Mouse (Mus musculus) heart, embryonic 14.5 days (tissue): ENCODE data around the gene Adamts12. TPM values are rescaled to one million over a fixed set of nuclear protein-coding genes. Genes with fewer than 3 reads are reported as not detected.

Source experiments
- ATAC-seq: fragments of 200-750 bp; cut with Nextera tagmentation; 2 replicates; pipeline ENCODE4 v1.8.0; 2017; ENCODE audit warnings: low read depth, moderate TSS enrichment; ENCODE audit not compliant: insufficient number of reproducible peaks, insufficient read depth, low FRiP score
- H3K27ac ChIP-seq, 2 experiments: fragments of 200-500 bp in 1 of 2; fragments of 300-500 bp in 1 of 2; sonication (generic) in 1 of 2; replicated peaks in 1 of 2; 2 replicates each; pipeline ENCODE4 v1.5.1; 2012 to 2014; ENCODE audit warnings: low read depth in 2 of 2, low read length in 2 of 2, control low read depth in 1 of 2, mild to moderate bottlenecking in 1 of 2, mixed read lengths in 1 of 2; ENCODE audit not compliant: control insufficient read depth in 1 of 2, insufficient read depth in 1 of 2
- H3K27me3 ChIP-seq: fragments of 300-500 bp; sonication (generic); 2 replicates; pipeline ENCODE4 v1.6.1; 2014; ENCODE audit warnings: mild to moderate bottlenecking, low read length, control low read depth; ENCODE audit not compliant: control insufficient read depth, insufficient read depth
- H3K36me3 ChIP-seq: fragments of 300-500 bp; sonication (generic); 2 replicates; pipeline ENCODE4 v1.6.1; 2014; ENCODE audit warnings: mild to moderate bottlenecking, control low read depth, low read length, mixed read lengths; ENCODE audit not compliant: control insufficient read depth, insufficient read depth
- H3K4me1 ChIP-seq, 2 experiments: fragments of 200-500 bp in 1 of 2; fragments of 300-500 bp in 1 of 2; sonication (generic) in 1 of 2; 2 replicates each; pipeline ENCODE4 v1.6.1; 2012 to 2014; ENCODE audit warnings: low read length in 2 of 2, control low read depth in 1 of 2, mixed read lengths in 1 of 2; ENCODE audit not compliant: control insufficient read depth in 2 of 2, insufficient read depth in 2 of 2
- H3K4me2 ChIP-seq: fragments of 300-500 bp; sonication (generic); 2 replicates; pipeline ENCODE4 v1.6.1; 2014; ENCODE audit warnings: mild to moderate bottlenecking, low read length
- H3K4me3 ChIP-seq, 2 experiments: fragments of 200-500 bp in 1 of 2; fragments of 300-500 bp in 1 of 2; sonication (generic) in 1 of 2; 2 replicates each; pipeline ENCODE4 v1.5.1; 2012 to 2014; ENCODE audit warnings: low read length in 2 of 2, mild to moderate bottlenecking in 2 of 2, control low read depth in 1 of 2, low read depth in 1 of 2, moderate library complexity in 1 of 2; ENCODE audit not compliant: control insufficient read depth in 1 of 2, insufficient read depth in 1 of 2
- H3K9ac ChIP-seq: fragments of 300-500 bp; sonication (generic); 2 replicates; pipeline ENCODE4 v1.6.1; 2014; ENCODE audit warnings: mild to moderate bottlenecking, low read length
- H3K9me3 ChIP-seq: fragments of 300-500 bp; sonication (generic); 2 replicates; pipeline ENCODE4 v1.6.1; 2016; ENCODE audit warnings: low read length, control low read depth; ENCODE audit not compliant: control insufficient read depth
- WGBS: fragments of 180-500 bp; shearing (Covaris S2); extraction: QIAGEN DNeasy Blood & Tissue Kit; methylation state at CpG from one replicate; pipeline ENCODE4 v1.1.7; 2014; 5-methylcytosine and 5-hydroxymethylcytosine counted together
- polyA plus RNA-seq: library from polyadenylated mRNA; unstranded; fragments of >200 nt; fragmentation: Nextera tagmentation; extraction: Ambion mirVana; gene quantifications from 2 replicates; pipeline ENCODE4 v1.2.1, GENCODE M21; 2014

The Adamts12 gene
- polyA plus RNA-seq: 1.8 and 2.0 TPM in 2 replicates

DNA sequence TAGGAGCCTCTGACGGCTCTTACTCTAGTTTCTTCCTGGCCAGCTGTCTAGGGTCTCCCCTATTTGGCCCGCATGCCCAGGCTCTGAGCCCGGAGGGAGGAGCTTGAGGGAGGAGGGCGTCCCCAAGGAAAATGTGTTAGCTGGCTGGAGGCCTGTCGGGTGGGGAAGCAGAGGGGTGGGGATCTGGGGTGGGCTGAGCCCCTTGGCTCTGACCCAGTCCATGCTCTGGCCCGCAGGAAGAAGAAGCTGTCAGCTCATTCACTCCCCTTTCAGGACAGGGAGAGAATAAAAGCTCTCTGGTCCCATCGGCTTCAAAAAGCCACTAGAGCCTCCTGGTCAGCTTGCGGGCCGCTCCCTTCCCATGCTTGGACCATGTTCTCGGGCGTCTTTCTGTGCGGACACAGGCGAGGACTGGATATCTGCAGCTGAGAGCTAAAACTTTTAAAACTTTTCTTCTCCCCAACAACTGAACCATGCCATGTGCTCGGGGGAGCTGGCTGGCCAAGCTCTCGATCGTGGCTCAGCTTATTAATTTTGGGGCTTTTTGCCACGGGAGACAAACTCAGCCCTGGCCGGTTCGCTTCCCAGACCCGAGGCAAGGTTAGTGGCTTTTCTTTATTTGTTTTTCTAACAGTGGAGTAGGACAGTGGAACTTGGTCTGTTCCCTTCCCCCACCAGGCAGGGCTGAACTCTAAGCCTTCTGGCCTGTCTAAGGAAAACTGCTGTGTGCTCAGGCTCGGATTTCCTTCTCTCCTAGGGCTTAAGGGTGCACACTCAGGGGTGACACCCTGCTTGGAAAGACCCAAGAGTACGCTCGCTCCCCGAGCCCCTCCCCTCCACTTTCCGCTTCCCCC is at the start of gene Adamts12:
TSS of gene Adamts12 (plus strand) at position 233 of the 854 bp plus-strand sequence.
- WGBS: under 1% methylated on average over 24 of the region's 25 CpGs
- H3K4me1 ChIP-seq: peaks cover 0 to 3% of the 10 kb centered on the region in 2 experiments; a peak in 2 of 4 replicates
- H3K4me3 ChIP-seq: peak within 1 kb of the TSS; percentile 51 to 62
- no peaks in the 10 kb centered on the region for H3K36me3 ChIP-seq
- H3K9ac ChIP-seq: peak within 1 kb of the TSS; percentile 80
- H3K4me2 ChIP-seq: peak within 1 kb of the TSS; percentile 91
- peak; percentile 82 for ATAC-seq
- H3K27ac ChIP-seq: peak within 1 kb of the TSS; percentile 80 to 82
- H3K27me3 ChIP-seq: no peaks in the 10 kb centered on the region
- H3K9me3 ChIP-seq: no peaks in the 10 kb centered on the region

DNA sequence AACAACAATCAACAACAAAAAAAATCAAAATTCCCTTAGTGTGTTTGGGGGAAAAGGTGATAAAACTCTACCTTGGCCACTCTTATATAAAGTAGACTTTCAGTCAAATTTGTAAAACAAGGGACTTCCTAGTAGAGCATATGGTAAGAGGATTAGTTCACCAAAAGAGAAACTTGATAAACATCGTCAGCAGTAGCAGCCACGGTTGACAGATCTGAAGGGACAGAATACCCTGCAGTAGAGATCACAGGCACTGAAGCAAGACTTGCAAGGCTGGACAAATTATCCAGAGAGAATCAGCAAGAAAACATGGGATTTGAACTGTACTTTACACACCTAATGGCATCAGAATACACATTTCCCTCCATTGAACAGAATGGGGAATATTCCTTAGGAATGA is 49.7 kb upstream of the Adamts12 start:
- WGBS: 21% methylated on average over 2 of the region's 2 CpGs
- H3K36me3 ChIP-seq: no peaks in the 10 kb centered on the region
- no peak overlapping the region for H3K4me2 ChIP-seq
- no peak overlapping the region for H3K27ac ChIP-seq
- no peaks in the 10 kb centered on the region for H3K4me1 ChIP-seq
- ATAC-seq: no peak
- no peaks in the 10 kb centered on the region for H3K27me3 ChIP-seq
- no peak overlapping the region for H3K9ac ChIP-seq
- no peak overlapping the region for H3K4me3 ChIP-seq
- no peaks in the 10 kb centered on the region for H3K9me3 ChIP-seq

DNA sequence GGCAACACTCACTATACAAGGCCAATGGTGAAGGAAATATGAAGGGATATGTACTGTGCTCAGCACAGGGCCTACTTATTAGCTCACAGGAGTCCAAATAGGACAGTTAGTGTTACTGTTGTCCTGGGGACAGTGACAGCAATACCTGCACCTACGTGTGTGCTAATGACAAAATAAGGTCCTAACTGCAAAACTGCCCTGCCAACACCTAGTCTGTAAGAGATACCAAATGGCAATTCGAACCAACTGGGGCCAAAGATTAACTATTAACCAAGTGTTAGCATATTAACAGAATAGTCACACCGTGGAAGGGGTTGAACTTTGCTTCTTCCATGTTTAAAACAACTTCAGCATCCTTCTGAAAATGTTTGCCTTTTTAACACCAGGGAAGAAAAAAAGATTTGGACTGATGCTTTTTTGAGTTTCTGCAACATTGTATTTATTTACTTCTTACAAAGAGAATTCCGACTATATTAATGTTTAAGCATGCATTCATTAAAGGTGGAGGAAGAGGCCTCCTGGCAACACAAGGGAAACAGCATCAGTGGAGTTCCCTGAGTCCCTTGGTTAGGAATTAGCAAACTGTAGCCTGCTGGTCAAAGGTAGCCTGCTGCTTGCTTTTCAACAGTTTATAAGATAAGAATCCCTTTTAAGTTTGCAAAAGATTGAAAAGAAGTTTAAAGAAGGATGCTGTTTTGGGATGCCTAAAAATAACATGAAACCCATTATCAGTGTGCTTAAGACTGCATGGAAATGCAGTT is 37.6 kb upstream of the Adamts12 start:
- Histone ChIP-seq H3K27ac (no peak overlapping the region), H3K4me1 (no peaks in the 10 kb centered on the region), H3K27me3 (no peaks in the 10 kb centered on the region), H3K9me3 (no peaks in the 10 kb centered on the region), H3K9ac (no peak overlapping the region), H3K4me2 (no peak overlapping the region), H3K4me3 (no peak overlapping the region), H3K36me3 (no peaks in the 10 kb centered on the region)
- no peak for ATAC-seq
- WGBS: 62% methylated on average over 4 of the region's 4 CpGs

DNA sequence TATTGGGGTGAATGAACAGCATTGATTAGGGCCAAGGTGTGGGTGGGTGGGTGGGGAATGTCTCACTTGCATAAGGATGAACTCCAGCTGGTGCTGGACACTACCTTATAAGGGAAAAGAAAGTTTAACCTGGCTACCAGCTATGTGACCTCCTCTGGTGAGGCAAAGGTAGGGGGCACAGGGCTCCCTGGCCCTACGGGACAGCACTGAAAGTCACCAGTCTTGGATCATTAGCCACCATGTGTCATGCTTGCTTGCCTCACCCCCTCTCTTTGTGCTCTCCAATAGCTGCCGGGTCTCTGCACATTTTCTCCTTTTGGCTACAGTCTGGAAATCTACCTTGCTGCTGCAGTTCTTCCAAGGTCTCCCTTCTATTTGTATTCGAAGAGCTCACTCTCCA is 34.4 kb upstream of the Adamts12 start:
- H3K4me1 ChIP-seq: no peaks in the 10 kb centered on the region
- H3K4me3 ChIP-seq: no peak overlapping the region
- no peaks in the 10 kb centered on the region for H3K36me3 ChIP-seq
- H3K9ac ChIP-seq: no peak overlapping the region
- peaks cover 16% of the 10 kb centered on the region for H3K27me3 ChIP-seq
- H3K9me3 ChIP-seq: no peaks in the 10 kb centered on the region
- no peak for ATAC-seq
- WGBS: 64% methylated on average over 3 of the region's 3 CpGs
- H3K4me2 ChIP-seq: no peak overlapping the region
- no peak overlapping the region for H3K27ac ChIP-seq

DNA sequence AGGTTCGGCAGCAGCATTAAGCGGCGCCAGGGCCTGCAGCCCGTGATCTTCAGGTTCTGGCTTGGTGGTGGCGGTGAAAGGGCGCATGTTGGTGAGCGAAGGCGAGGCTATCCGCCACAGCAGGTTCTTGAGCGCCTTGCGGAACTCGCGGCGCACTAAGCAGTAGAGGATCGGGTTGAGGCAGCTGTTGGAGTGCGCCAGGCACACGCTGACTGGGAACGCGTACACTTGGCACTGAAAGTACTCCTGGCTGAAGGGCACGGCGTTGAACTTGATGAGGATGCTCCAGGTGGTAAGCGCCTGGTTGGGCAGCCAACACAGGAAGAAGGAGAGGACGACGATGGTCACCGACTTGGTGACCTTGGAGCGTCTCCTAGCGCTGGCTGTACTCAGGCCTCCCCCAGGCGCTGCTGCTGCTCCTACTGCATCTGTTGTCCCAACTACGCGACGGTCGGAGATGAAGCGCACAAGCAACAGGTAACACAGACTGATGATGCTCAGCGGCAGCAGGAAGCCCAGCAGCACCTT is 28.6 kb upstream of the Adamts12 start:
- Histone ChIP-seq H3K4me1 (peaks cover 0 to 11% of the 10 kb centered on the region in 2 experiments; a peak in 3 of 4 replicates), H3K4me2 (peak overlapping the region; percentile 67), H3K9me3 (no peaks in the 10 kb centered on the region), H3K36me3 (no peaks in the 10 kb centered on the region), H3K27me3 (peaks cover 48% of the 10 kb centered on the region), H3K9ac (no peak overlapping the region), H3K27ac (no peak overlapping the region), H3K4me3 (peak overlapping the region; percentile 41 to 43; a peak in 3 of 4 replicates)
- WGBS: 6% methylated on average over 34 of the region's 34 CpGs
- ATAC-seq: no peak

DNA sequence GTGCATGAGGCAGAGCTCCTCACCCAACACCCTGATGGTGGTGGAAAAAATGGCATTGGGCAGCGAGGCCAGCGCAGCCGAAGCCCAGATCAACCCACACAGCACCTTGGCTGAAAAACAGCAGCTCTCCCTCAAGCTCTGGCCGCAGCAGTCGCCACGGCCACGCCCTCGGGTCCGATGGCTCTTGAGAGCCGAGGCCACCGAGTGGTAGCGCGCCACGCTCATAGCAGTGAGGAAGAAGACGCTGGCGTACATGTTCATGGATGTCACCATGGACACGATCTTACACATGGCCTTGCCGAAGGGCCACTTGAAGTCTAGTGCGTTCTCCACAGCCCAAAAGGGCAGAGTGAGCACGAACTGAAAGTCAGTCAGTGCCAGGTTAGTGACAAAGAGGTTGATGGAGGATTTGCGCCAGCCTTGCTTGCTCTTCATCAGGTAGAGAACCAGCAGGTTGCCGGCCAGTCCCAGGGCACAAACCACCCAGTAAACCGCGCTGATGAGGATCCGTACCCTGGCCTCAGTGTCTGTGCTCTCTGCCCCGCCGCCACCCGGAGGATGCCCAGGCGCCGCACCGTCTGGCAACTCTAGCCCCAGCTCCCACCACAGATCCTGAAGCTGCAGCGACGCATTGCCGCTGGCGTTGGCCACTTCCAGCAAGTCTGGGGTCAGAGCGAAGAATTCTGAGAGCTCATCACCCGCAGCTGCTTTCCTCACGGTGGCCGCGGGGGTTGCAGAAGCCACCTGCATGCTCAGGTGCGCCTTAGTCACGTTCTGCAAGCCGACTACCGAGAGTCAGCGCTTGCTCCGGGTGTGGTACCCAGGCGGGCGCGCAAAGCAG is 27.8 kb upstream of the Adamts12 start:
- WGBS: 3% methylated on average over 49 of the region's 49 CpGs
- no peak overlapping the region for H3K27ac ChIP-seq
- no peak overlapping the region for H3K9ac ChIP-seq
- H3K4me1 ChIP-seq: peaks cover 0 to 11% of the 10 kb centered on the region in 2 experiments; a peak in 3 of 4 replicates
- H3K36me3 ChIP-seq: no peaks in the 10 kb centered on the region
- peaks cover 48% of the 10 kb centered on the region for H3K27me3 ChIP-seq
- H3K4me3 ChIP-seq: peak overlapping the region; percentile 41 to 43
- peak overlapping the region; percentile 67 for H3K4me2 ChIP-seq
- no peaks in the 10 kb centered on the region for H3K9me3 ChIP-seq
- 0 out of 2 replicates have a peak, but pooled peaks have one; percentile 17 for ATAC-seq

DNA sequence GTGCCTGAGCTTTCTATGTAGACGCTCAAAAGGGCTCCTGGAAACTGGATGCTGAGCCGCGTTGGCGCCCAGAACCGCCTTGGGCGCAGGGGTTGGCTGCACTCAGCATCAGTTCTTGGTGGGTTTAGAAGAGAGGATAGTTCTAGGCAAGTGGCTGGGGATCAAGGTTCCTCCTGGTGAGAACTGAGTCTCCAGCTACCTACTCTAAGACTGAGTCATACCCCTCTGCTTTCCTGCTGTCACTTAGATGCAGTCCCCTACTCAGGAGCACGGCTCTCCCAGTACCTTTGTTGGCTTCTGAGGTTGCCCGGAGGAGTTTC is 27.3 kb upstream of the Adamts12 start:
- peak overlapping the region; percentile 67 for H3K4me2 ChIP-seq
- 10% methylated on average over 8 of the region's 8 CpGs for WGBS
- H3K4me1 ChIP-seq: peaks cover 0 to 11% of the 10 kb centered on the region in 2 experiments; a peak in 3 of 4 replicates
- no peaks in the 10 kb centered on the region for H3K36me3 ChIP-seq
- H3K9me3 ChIP-seq: no peaks in the 10 kb centered on the region
- peaks cover 48% of the 10 kb centered on the region for H3K27me3 ChIP-seq
- H3K27ac ChIP-seq: no peak overlapping the region
- no peak overlapping the region for H3K9ac ChIP-seq
- no peak for ATAC-seq
- H3K4me3 ChIP-seq: peak overlapping the region; percentile 41 to 43; a peak in 2 of 4 replicates
